Mouse (Mus musculus) myocyte (in vitro differentiated cells): ENCODE measurements at regions not wholly inside any gene's neighbourhood (a gene's known extent, or its start where the extent isn't known, plus 50 kb on each side); places are given as distances from the start of the nearest gene placed in this dataset.

Experiments
- H3K27me3 ChIP-seq: one replicate; pipeline ENCODE4 v1.6.1; 2011; ENCODE audit not compliant: control insufficient read depth, insufficient read depth, insufficient read length
- H3K36me3 ChIP-seq: one replicate; pipeline ENCODE4 v1.6.1; 2011; ENCODE audit not compliant: control insufficient read depth, insufficient read depth
- H3K4me2 ChIP-seq: one replicate; pipeline ENCODE4 v1.6.1; 2011; ENCODE audit warnings: low read depth, control low read depth
- H3K4me3 ChIP-seq: one replicate; pipeline ENCODE4 v1.5.1; 2011; ENCODE audit warnings: mild to moderate bottlenecking, control low read depth, moderate library complexity
- H3K79me2 ChIP-seq: one replicate; pipeline ENCODE4 v1.6.1; 2011; ENCODE audit not compliant: control insufficient read depth, insufficient read depth
- H3ac ChIP-seq: one replicate; pipeline ENCODE4 v1.6.1; 2011; ENCODE audit not compliant: control insufficient read depth, insufficient read length
- CEBPB ChIP-seq: IDR thresholded peaks from 2 replicates; pipeline ENCODE4 v1.6.1; 2011; ENCODE audit warnings: mild to moderate bottlenecking, moderate library complexity; ENCODE audit not compliant: poor library complexity, insufficient read depth, severe bottlenecking
- E2F4 ChIP-seq: IDR thresholded peaks from one replicate; pipeline ENCODE4 v1.6.1; 2011; ENCODE audit warnings: mild to moderate bottlenecking, control low read depth, moderate library complexity; ENCODE audit not compliant: insufficient read depth
- MAX ChIP-seq: IDR thresholded peaks from one replicate; pipeline ENCODE4 v1.6.1; 2011; ENCODE audit warnings: low read depth, mild to moderate bottlenecking, control low read depth
- MYOD1 ChIP-seq, 3 experiments: IDR thresholded peaks; one replicate each; pipeline ENCODE4 v1.6.1; 2011; ENCODE audit warnings: control low read depth in 2 of 3, low read depth in 2 of 3, mild to moderate bottlenecking in 2 of 3, moderate library complexity in 1 of 3; ENCODE audit not compliant: insufficient read length in 2 of 3, control insufficient read depth in 1 of 3
- MYOG ChIP-seq, 3 experiments: IDR thresholded peaks; one replicate each; pipeline ENCODE4 v1.6.1; 2011; ENCODE audit warnings: control low read depth in 2 of 3, low read depth in 2 of 3, mild to moderate bottlenecking in 2 of 3; ENCODE audit not compliant: insufficient read length in 2 of 3, control insufficient read depth in 1 of 3, insufficient read depth in 1 of 3
- POLR2A ChIP-seq: IDR thresholded peaks from one replicate; pipeline ENCODE4 v1.6.1; 2011; ENCODE audit warnings: low read depth, mild to moderate bottlenecking, control low read depth, moderate library complexity; ENCODE audit not compliant: insufficient read length
- POLR2AphosphoS2 ChIP-seq: IDR thresholded peaks from one replicate; pipeline ENCODE4 v1.6.1; 2011; ENCODE audit warnings: low read depth, control low read depth; ENCODE audit not compliant: insufficient read length
- REST ChIP-seq: IDR thresholded peaks from one replicate; pipeline ENCODE4 v1.6.1; 2011; ENCODE audit warnings: mild to moderate bottlenecking, control low read depth, moderate library complexity; ENCODE audit not compliant: insufficient read depth, insufficient read length
- SRF ChIP-seq: IDR thresholded peaks from one replicate; pipeline ENCODE4 v1.6.1; 2011; ENCODE audit warnings: low read depth; ENCODE audit not compliant: control insufficient read depth, insufficient read length
- TCF12 ChIP-seq: IDR thresholded peaks from one replicate; pipeline ENCODE4 v1.6.1; 2011; ENCODE audit warnings: mild to moderate bottlenecking, control low read depth; ENCODE audit not compliant: poor library complexity, insufficient read depth, severe bottlenecking
- TCF3 ChIP-seq: IDR thresholded peaks from one replicate; pipeline ENCODE4 v1.6.1; 2011; ENCODE audit warnings: low read depth, control low read depth; ENCODE audit not compliant: insufficient read length
- USF1 ChIP-seq: IDR thresholded peaks from one replicate; pipeline ENCODE4 v1.6.1; 2011; ENCODE audit warnings: low read depth, mild to moderate bottlenecking, control low read depth, moderate library complexity

- Histone ChIP-seq H3K79me2 (no peaks in the 10 kb centered on the region), H3ac (no peak overlapping the region), H3K36me3 (no peaks in the 10 kb centered on the region), H3K27me3 (peaks cover 16% of the 10 kb centered on the region), H3K4me2 (no peak overlapping the region), H3K4me3 (no peak overlapping the region)
- TF ChIP-seq TCF12 (no peak), CEBPB (no peak), SRF (no peak), MYOD1 (IDR thresholded peaks at IDR 0.05; ENCODE audit: control insufficient read depth in 1 of 3, insufficient read length in 2 of 3, low read depth in 2 of 3) (no peak), MAX (no peak), TCF3 (no peak), MYOG (IDR thresholded peaks at IDR 0.05; ENCODE audit: control insufficient read depth in 1 of 3, insufficient read depth in 1 of 3, insufficient read length in 2 of 3, low read depth in 2 of 3) (no peak), USF1 (no peak), REST (no peak), POLR2AphosphoS2 (no peak), POLR2A (no peak), E2F4 (no peak)
Observed at GRCm38 (mm10) chr9:43448981-43449380, 138.3 kb downstream of the Trim29 start.

GRCm38 (mm10) chr9:43453953-43454582 lies 143.4 kb downstream of the Trim29 start:
- H3ac ChIP-seq = no peak overlapping the region
- no peaks in the 10 kb centered on the region for H3K79me2 ChIP-seq
- peaks cover 38% of the 10 kb centered on the region for H3K27me3 ChIP-seq
- no peak for TF ChIP-seq MAX
- no peak for TF ChIP-seq MYOG (IDR thresholded peaks at IDR 0.05; ENCODE audit: control insufficient read depth in 1 of 3, insufficient read depth in 1 of 3, insufficient read length in 2 of 3, low read depth in 2 of 3)
- no peak for TF ChIP-seq USF1
- no peak for TF ChIP-seq POLR2AphosphoS2
- no peak for TF ChIP-seq MYOD1 (IDR thresholded peaks at IDR 0.05; ENCODE audit: control insufficient read depth in 1 of 3, insufficient read length in 2 of 3, low read depth in 2 of 3)
- no peak for TF ChIP-seq REST
- TF ChIP-seq TCF3 = no peak
- no peak for TF ChIP-seq TCF12
- no peak for TF ChIP-seq SRF
- no peak for TF ChIP-seq E2F4
- no peak for TF ChIP-seq POLR2A
- no peak for TF ChIP-seq CEBPB
- no peak overlapping the region for H3K4me2 ChIP-seq
- H3K4me3 ChIP-seq = no peak overlapping the region
- H3K36me3 ChIP-seq = no peaks in the 10 kb centered on the region

GRCm38 (mm10) chr9:43457736-43458135 lies 147.1 kb downstream of the Trim29 start:
- no peak overlapping the region for H3ac ChIP-seq
- TF ChIP-seq REST = no peak
- no peak for TF ChIP-seq MYOD1 (IDR thresholded peaks at IDR 0.05; ENCODE audit: control insufficient read depth in 1 of 3, insufficient read length in 2 of 3, low read depth in 2 of 3)
- no peak for TF ChIP-seq POLR2AphosphoS2
- no peak for TF ChIP-seq CEBPB
- TF ChIP-seq SRF = no peak
- no peak for TF ChIP-seq TCF12
- no peak overlapping the region for H3K4me3 ChIP-seq
- no peaks in the 10 kb centered on the region for H3K79me2 ChIP-seq
- H3K36me3 ChIP-seq = no peaks in the 10 kb centered on the region
- peaks cover 38% of the 10 kb centered on the region for H3K27me3 ChIP-seq
- no peak overlapping the region for H3K4me2 ChIP-seq

GRCm38 (mm10) chr9:43461131-43461530 lies 150.5 kb downstream of the Trim29 start:
- Histone ChIP-seq H3K27me3 (peaks cover 20% of the 10 kb centered on the region), H3K79me2 (no peaks in the 10 kb centered on the region), H3K4me3 (no peak overlapping the region), H3K36me3 (no peaks in the 10 kb centered on the region), H3ac (no peak overlapping the region), H3K4me2 (no peak overlapping the region)
- TF ChIP-seq MYOG (IDR thresholded peaks at IDR 0.05; ENCODE audit: control insufficient read depth in 1 of 3, insufficient read depth in 1 of 3, insufficient read length in 2 of 3, low read depth in 2 of 3) = no peak

- H3K4me3 ChIP-seq = no peak overlapping the region
- peaks cover 11% of the 10 kb centered on the region for H3K27me3 ChIP-seq
- no peak overlapping the region for H3K4me2 ChIP-seq
- no peaks in the 10 kb centered on the region for H3K36me3 ChIP-seq
- H3ac ChIP-seq = no peak overlapping the region
- TF ChIP-seq TCF12 = no peak
- no peak for TF ChIP-seq TCF3
- no peak for TF ChIP-seq MYOD1 (IDR thresholded peaks at IDR 0.05; ENCODE audit: control insufficient read depth in 1 of 3, insufficient read length in 2 of 3, low read depth in 2 of 3)
- TF ChIP-seq REST = no peak
- no peak for TF ChIP-seq SRF
- TF ChIP-seq POLR2A = no peak
- no peak for TF ChIP-seq MYOG (IDR thresholded peaks at IDR 0.05; ENCODE audit: control insufficient read depth in 1 of 3, insufficient read depth in 1 of 3, insufficient read length in 2 of 3, low read depth in 2 of 3)
- TF ChIP-seq USF1 = no peak
- no peak for TF ChIP-seq MAX
- no peaks in the 10 kb centered on the region for H3K79me2 ChIP-seq
Observed at GRCm38 (mm10) chr9:43463445-43464090, 152.9 kb downstream of the Trim29 start.
